Mouse (Mus musculus): ENCODE measurements around the gene Pmpca.

DNA sequence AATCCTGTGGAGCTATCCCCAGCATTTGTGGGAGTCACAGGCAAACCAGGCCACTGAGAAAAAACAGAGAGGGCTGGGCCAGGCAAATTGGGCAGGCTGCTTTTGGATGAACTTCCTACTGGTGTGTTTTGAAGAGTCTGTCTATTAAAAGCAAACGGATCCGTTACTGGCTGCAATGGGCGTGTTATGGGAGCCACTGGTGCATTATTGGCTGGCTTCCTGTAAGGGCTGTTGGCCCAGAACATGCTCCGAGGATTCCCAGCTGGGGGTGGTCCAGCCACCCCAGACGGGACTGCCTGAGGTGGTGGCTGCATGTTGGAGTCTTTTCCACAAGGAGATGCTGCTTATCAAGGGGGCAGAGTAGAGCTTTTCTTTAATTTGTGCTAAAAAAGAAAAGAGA lies 52.5 kb downstream of the Pmpca start:
- no peak for TF ChIP-seq CTCF (IDR thresholded peaks at IDR 0.05; ENCODE audit: low read depth)
- TF ChIP-seq EP300 (optimal IDR thresholded peaks at IDR 0.05) = no peak

All from stomach, postnatal 0 days (tissue).